Mouse (Mus musculus): Measurements from ENCODE around the gene Dennd5b. TPM values are rescaled to one million over a fixed set of nuclear protein-coding genes. Genes with fewer than 3 reads are reported as not detected.
"Not testable (repeated sequence)": the region's sequence is repeated elsewhere in the genome, so short reads cannot be mapped to it uniquely, and the experiment has no call there.

Dennd5b gene
- polyA plus RNA-seq, 1 experiment from 2014 or later: 19.1 TPM

DNA sequence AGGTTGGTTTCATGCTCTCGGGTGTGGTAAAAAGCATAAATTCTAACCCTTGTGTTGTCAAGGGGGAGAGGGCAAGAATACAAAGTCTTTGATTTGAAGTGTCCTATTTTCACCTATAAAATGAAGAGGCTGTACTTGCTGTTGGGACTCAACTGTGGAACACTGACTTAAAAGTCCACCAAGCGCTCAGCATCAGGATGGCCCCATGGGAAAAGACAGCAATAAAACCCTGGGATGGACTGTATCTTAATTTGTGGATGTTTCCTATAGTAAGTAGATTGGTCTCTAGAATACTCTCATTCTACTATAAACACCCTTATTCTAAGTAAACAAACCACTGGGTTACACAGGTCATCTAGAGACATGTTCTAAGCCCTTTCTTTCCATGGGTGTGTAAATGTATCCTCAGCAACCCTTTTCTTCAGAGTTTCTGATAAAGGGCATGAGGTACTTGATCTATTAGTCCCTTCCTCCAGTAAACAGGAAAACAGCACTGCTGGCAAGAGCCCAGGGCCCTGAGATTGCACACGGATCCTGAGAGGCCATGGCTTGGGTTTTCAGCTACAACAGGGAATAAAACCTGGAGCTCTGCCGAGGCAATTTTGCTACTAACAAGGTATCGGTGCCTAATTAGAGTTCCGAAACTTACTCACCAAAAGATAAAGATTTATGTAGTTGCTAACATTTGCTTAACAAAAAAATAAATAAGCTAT lies 109.7 kb downstream of the Dennd5b start:
- H3K4me3 ChIP-seq: no peak overlapping the region
- no peak overlapping the region for H3K9ac ChIP-seq
- peaks cover 17% of the 10 kb centered on the region for H3K36me3 ChIP-seq
- no peak overlapping the region for H3K4me2 ChIP-seq (replicated peaks)
- WGBS: 34% methylated on average over 6 of the region's 6 CpGs
- peak overlapping the region; percentile 41; the same call in 1 of the 2 replicates for H3K27ac ChIP-seq
- no peaks in the 10 kb centered on the region for H3K9me3 ChIP-seq (replicated peaks)
- no peak for ATAC-seq (ENCODE audit: low FRiP score)
- H3K4me1 ChIP-seq: peaks cover 11% of the 10 kb centered on the region; the same call in 1 of the 2 replicates
- no peaks in the 10 kb centered on the region for H3K27me3 ChIP-seq

DNA sequence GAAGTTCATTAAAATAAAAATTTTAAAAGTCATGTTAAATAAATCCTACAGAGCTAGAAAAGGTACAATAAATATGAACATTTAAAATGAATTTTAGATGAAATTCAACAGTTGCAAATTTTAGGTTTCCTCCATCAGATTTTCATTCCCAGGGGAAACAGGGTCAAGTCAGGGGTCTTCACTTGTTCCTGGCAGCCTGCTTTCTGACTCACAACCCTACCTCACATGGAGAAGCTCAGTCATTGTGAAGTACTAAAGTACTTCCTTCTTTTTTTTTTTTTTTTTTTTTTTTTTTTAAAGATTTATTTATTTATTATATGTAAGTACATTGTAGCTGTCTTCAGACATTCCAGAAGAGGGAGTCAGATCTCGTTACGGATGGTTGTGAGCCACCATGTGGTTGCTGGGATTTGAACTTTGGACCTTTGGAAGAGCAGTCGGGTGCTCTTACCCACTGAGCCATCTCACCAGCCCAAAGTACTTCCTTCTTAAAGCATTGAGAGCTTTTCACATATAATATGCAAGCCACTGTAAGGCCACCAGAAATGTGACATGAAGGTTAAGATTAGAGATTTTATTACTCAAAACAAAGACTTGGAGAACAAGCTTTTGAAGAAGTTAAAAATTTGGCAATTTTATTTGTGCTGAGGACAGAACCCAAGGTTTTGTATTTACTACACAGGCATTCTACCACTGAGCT lies 111.5 kb downstream of the Dennd5b start:
- H3K27me3 ChIP-seq; H3K4me3 ChIP-seq; H3K9me3 ChIP-seq (replicated peaks); ATAC-seq (ENCODE audit: low FRiP score); H3K27ac ChIP-seq; H3K9ac ChIP-seq; H3K36me3 ChIP-seq; H3K4me2 ChIP-seq (replicated peaks): not testable (repeated sequence)
- WGBS: 80% methylated on average over 1 of the region's 3 CpGs
- peaks cover 11% of the 10 kb centered on the region; the same call in 1 of the 2 replicates for H3K4me1 ChIP-seq

DNA sequence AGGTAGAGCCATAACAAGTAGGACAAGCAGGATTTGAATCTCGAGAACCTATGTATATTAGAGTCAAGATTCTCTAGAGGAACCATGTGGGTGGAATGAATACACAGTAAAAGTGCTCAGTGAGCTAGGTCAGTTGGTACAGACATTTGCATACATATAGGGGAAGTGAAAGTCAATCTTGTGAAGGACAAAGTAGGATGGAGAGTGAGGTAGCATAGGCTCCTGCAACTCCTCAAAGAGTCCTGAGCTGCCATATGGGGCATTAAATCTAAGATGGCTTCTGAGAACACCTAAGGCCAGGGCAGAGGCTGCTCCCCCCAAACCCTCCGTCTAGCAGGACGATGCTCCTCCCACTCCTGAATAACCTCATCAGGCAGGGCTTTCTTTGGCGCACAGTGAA lies 115.5 kb downstream of the Dennd5b start:
- Histone ChIP-seq H3K4me2 (replicated peaks) (no peak overlapping the region), H3K4me1 (no peaks in the 10 kb centered on the region)
- WGBS: 82% methylated on average over 4 of the region's 4 CpGs

DNA sequence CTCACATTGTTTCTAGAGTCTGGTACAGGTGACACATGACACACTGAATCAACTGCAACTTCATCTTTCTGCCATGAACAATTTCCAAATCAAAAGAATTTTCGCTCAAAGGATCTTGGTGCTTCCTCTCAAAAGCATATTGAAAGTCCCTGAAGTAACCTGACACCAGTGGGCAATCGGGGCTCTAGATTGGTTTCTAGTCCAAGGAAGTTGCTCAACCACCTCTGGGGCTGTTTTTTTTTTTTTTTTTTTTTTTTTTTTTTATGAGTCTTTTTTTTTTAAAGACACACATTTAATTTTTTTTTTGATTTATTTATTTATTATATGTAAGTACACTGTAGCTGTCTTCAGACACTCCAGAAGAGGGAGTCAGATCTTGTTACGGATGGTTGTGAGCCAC lies 121.0 kb downstream of the Dennd5b start:
- no peaks in the 10 kb centered on the region for H3K4me1 ChIP-seq
- H3K36me3 ChIP-seq: no peaks in the 10 kb centered on the region
- H3K9me3 ChIP-seq (replicated peaks): no peaks in the 10 kb centered on the region
- no peak overlapping the region for H3K27ac ChIP-seq
- 79% methylated on average over 3 of the region's 3 CpGs for WGBS
- H3K4me2 ChIP-seq (replicated peaks): no peak overlapping the region
- no peak overlapping the region for H3K4me3 ChIP-seq
- no peak overlapping the region for H3K9ac ChIP-seq
- ATAC-seq (ENCODE audit: low FRiP score): no peak
- H3K27me3 ChIP-seq: no peaks in the 10 kb centered on the region

More for the DNA sequence above, 115.5 kb downstream of the Dennd5b start:
- ATAC-seq (ENCODE audit: low FRiP score): no peak
- Histone ChIP-seq H3K4me3 (no peak overlapping the region), H3K27ac (no peak overlapping the region), H3K27me3 (no peaks in the 10 kb centered on the region), H3K9ac (no peak overlapping the region), H3K9me3 (replicated peaks) (no peaks in the 10 kb centered on the region), H3K36me3 (peaks cover 2% of the 10 kb centered on the region; the same call in 1 of the 2 replicates)

DNA sequence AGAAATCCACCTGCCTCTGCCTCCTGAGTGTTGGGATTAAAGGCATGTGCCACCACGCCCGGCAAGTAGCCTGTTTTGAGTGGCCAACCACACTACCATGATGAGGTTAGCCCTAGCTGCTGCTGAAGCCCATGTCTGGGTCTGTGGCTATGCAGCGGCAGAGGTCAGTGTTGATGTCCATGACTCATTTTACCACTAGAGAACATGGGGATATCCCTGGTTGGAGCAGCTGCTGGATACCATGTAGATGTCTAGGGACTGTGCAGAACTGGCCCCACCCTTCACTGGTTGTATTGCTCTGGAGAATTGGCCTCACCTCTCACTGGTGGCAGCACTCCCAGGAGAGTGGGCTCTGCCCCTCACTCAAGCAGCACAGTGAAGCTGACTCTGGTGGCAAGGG lies 126.4 kb downstream of the Dennd5b start:
- Histone ChIP-seq H3K4me1 (peaks cover 4% of the 10 kb centered on the region; the same call in 1 of the 2 replicates), H3K4me2 (replicated peaks) (no peak overlapping the region), H3K9me3 (replicated peaks) (no peaks in the 10 kb centered on the region), H3K4me3 (no peak overlapping the region), H3K27me3 (no peaks in the 10 kb centered on the region), H3K27ac (no peak overlapping the region), H3K36me3 (no peaks in the 10 kb centered on the region), H3K9ac (no peak overlapping the region)
- 91% methylated on average over 3 of the region's 3 CpGs for WGBS
- no peak for ATAC-seq (ENCODE audit: low FRiP score)

DNA sequence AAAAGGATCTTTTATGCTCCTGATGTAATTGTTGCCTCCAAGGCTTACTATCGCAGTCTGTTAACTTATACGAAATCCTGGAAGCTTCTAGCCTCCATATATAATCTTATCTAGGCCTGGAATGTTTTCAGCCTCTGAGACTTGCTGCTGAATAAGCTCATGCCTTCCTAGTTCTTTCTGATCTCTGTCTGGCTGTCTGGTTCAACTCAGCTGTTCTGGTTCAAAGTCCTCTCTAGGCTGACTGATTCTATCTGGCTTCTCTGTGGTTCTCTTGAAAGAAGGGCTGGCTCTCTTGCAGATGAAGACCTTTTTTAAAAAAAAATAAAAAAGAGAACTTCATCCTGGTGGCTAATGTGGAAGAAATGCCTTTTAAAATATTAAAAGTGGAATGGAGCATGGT lies 128.6 kb downstream of the Dennd5b start:
- Histone ChIP-seq H3K27me3 (no peaks in the 10 kb centered on the region), H3K4me3 (no peak overlapping the region), H3K9me3 (replicated peaks) (no peaks in the 10 kb centered on the region), H3K9ac (no peak overlapping the region), H3K36me3 (no peaks in the 10 kb centered on the region), H3K4me2 (replicated peaks) (no peak overlapping the region), H3K4me1 (peaks cover 4% of the 10 kb centered on the region; the same call in 1 of the 2 replicates), H3K27ac (no peak overlapping the region)
- ATAC-seq (ENCODE audit: low FRiP score): no peak
- WGBS: 76% methylated on average over 2 of the region's 2 CpGs

DNA sequence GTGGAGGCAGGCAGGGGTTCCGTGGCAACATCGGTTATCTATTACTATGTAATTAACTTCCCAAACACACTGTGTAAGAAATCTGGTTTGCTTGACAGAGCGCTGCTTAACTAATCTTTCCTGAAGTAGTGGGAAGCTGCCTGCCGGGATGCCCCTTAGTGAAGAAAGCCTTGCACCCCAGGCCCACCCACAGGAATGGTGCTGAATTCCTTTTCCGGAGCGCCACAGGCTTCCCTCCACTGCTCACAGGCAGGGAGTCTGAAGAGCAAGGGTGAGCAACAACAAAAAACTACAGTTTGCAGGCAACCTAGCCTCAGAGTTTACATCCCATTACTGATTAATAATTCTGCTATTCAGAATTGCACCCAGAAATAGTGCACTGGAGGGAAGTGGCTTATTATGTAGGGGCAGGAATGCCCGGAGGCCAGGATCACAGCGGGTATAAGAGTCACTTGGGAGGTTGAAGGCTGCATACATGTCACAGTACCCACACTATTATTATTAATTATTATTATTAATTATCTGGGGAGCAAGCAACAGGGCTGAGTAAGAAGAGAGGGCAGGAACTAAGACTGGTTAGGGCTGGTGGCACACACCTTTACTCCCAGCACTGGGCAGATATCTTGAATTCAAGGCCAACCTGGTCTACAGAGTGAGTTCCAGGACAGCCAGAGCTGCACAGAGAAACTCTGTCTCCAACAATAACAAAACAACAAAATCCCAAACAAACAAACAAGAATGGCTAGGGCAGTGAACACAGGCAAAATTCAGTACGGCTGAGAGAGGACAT lies 129.2 kb downstream of the Dennd5b start:
- H3K36me3 ChIP-seq: no peaks in the 10 kb centered on the region
- no peaks in the 10 kb centered on the region for H3K9me3 ChIP-seq (replicated peaks)
- H3K9ac ChIP-seq: no peak overlapping the region
- WGBS: 25% methylated on average over 9 of the region's 9 CpGs
- no peak overlapping the region for H3K4me3 ChIP-seq
- no peak overlapping the region for H3K4me2 ChIP-seq (replicated peaks)
- peaks cover 4% of the 10 kb centered on the region; the same call in 1 of the 2 replicates for H3K4me1 ChIP-seq
- ATAC-seq (ENCODE audit: low FRiP score): no peak
- no peaks in the 10 kb centered on the region for H3K27me3 ChIP-seq
- no peak overlapping the region for H3K27ac ChIP-seq

DNA sequence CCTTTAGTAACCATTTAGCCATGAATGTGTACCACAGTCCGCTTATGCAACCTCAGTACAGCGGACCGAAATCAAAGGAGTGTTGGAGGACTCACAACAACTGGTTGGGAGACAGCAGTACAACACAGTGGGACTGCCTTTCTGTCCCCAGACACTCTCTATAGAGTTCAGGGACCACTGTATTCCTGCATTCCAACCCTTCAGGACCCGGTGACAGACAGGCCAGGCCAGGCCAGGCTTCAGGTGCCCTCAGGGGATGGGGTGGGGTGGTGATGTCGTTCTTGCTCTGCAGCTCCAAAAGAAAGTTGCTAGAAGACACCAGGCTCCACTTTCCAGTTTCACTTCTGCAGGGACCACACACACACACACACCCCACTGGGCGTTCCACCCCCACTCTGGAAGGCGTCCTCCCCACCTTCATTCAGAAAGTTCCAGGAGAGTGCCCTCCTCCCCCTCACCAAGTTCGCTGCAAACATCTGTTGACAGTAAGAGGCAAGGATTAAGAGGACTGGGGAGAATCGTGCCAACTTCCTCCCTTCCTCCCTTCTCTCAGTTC lies 130.0 kb downstream of the Dennd5b start:
- Histone ChIP-seq H3K9ac (no peak overlapping the region), H3K4me1 (peaks cover 4% of the 10 kb centered on the region; the same call in 1 of the 2 replicates), H3K4me2 (replicated peaks) (no peak overlapping the region), H3K9me3 (replicated peaks) (no peaks in the 10 kb centered on the region), H3K27me3 (no peaks in the 10 kb centered on the region), H3K36me3 (no peaks in the 10 kb centered on the region), H3K27ac (no peak overlapping the region), H3K4me3 (no peak overlapping the region)
- WGBS: 34% methylated on average over 9 of the region's 9 CpGs
- ATAC-seq (ENCODE audit: low FRiP score): no peak

DNA sequence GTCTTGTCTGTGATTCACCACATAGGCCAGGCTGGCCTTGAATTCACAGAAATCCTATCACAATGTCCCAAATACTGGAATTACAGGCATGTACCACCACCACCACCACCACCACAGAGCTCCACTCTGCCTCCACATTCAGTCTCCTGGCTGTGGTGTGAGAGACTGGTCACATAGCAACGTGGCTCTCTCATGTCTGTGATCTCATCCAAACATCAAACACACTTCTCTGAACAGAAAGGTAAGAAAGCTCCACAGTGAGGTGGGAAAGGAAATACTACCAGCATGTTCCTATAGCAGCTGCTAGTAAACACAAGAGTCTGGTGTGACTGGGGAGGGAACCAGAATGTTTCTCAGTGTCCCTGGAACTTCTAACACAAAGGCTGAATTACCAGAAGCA lies 140.2 kb downstream of the Dennd5b start:
- Histone ChIP-seq H3K9ac (no peak overlapping the region), H3K9me3 (replicated peaks) (no peaks in the 10 kb centered on the region), H3K4me2 (replicated peaks) (no peak overlapping the region), H3K27me3 (no peaks in the 10 kb centered on the region), H3K4me3 (no peak overlapping the region), H3K27ac (no peak overlapping the region), H3K36me3 (no peaks in the 10 kb centered on the region), H3K4me1 (no peaks in the 10 kb centered on the region)
- 63% methylated on average over 1 of the region's 1 CpGs for WGBS
- no peak for ATAC-seq (ENCODE audit: low FRiP score)

DNA sequence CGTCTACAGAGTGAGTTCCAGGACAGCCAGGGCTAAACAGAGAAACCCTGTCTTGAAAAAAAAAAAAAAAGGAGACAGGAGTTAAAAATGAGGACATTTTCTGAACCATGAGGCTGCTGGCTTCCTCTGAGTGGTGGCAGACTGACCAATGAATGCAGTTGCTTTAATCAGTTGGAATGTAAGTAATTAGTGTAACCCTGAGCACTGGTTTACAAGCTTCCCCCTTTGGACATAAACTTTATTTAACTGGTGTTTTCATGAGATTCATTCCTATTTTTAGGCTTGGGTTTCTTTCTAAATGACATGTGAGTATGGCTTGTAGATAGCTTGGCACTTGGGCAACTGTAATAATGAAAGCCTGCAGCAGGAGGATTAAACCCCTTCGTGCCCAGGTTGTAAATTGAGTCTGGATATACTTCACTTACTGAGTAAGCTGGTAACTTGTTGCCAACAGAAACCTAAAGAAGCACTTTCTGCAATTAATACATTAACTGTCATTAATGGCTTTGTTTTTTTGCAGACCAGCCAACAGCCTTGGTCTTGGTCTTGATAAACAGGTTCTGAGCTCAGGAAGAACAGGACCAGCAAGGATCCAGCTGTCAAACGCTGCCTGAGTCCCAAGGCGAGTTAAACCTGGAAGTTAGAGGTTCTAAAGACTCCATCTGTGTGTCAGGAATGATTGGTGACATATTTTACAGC lies 141.8 kb downstream of the Dennd5b start:
- Histone ChIP-seq H3K9me3 (replicated peaks) (no peaks in the 10 kb centered on the region), H3K9ac (no peak overlapping the region), H3K36me3 (no peaks in the 10 kb centered on the region), H3K4me3 (no peak overlapping the region), H3K4me1 (no peaks in the 10 kb centered on the region), H3K27ac (no peak overlapping the region), H3K27me3 (no peaks in the 10 kb centered on the region), H3K4me2 (replicated peaks) (no peak overlapping the region)
- ATAC-seq (ENCODE audit: low FRiP score): no peak
- 78% methylated on average over 4 of the region's 4 CpGs for WGBS

DNA sequence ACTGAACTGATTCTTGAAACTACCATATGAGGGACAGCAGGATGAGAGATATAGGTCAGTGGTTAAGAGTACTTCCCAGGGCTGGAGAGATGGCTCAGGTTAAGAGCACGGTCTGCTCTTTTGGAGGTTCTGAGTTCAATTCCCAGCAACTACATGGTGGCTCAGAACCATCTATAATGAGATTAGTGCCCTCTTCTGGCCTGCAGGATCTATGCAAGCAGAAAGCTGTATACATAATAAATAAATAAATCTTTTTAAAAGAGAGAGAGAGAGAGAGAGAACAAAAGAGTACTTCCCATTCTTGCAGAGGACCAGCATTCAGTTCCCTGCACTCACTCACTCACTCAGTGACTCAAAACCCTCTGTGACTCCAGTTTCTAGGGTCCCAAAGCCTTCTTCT lies 142.8 kb downstream of the Dennd5b start:
- no peak overlapping the region for H3K4me2 ChIP-seq (replicated peaks)
- no peak overlapping the region for H3K27ac ChIP-seq
- no peaks in the 10 kb centered on the region for H3K4me1 ChIP-seq
- no peaks in the 10 kb centered on the region for H3K36me3 ChIP-seq
- no peak for ATAC-seq (ENCODE audit: low FRiP score)
- no peak overlapping the region for H3K9ac ChIP-seq
- no peaks in the 10 kb centered on the region for H3K27me3 ChIP-seq
- 93% methylated on average over 1 of the region's 1 CpGs for WGBS
- H3K9me3 ChIP-seq (replicated peaks): no peaks in the 10 kb centered on the region
- no peak overlapping the region for H3K4me3 ChIP-seq

DNA sequence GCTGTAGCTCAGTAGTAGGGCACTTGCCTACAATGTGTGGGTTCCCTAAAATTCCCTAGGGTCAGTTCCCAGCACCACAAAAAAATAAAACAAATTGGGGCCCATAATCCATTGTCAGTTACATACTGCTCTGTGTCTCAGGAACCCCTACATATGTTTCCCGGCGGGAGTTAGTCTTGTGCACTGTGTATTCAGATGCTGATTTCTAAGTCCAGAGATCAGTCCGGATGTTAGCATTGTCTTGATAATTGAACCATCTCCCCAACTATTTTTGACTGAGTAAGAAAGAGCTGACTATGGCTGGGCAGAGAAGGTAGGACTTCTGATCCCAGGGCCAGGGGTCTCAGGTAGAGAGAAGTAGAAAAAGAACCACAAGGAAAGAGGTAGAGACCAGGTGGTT lies 144.4 kb downstream of the Dennd5b start:
- no peaks in the 10 kb centered on the region for H3K9me3 ChIP-seq (replicated peaks)
- 81% methylated on average over 3 of the region's 3 CpGs for WGBS
- no peaks in the 10 kb centered on the region for H3K36me3 ChIP-seq
- no peak overlapping the region for H3K27ac ChIP-seq
- no peaks in the 10 kb centered on the region for H3K27me3 ChIP-seq
- H3K4me3 ChIP-seq: no peak overlapping the region
- no peak for ATAC-seq (ENCODE audit: low FRiP score)
- no peaks in the 10 kb centered on the region for H3K4me1 ChIP-seq
- no peak overlapping the region for H3K9ac ChIP-seq
- no peak overlapping the region for H3K4me2 ChIP-seq (replicated peaks)

All from hindbrain, embryonic 12.5 days (tissue).